Mouse (Mus musculus): ENCODE measurements around the gene Ifitm1.

Gene Ifitm1

DNA sequence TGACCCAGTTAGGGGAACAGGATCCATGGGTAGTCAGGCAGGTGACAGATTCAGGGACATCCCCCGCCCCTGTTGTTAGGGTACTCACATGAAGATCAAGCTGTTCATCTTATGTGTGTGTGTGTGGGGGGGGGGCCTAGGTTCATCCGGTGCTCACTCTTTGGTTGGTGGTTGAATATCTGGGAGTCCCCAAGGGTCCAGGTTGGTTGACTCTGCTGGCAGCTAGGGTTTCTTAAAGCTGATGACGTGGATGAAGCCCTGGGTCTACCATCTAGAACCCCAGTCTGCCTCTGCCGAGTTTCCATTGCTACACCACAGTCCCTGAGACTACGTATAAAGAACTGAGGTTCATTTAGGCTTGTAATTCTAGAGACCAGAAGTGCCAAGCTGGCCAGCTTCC is 52.0 kb downstream of the Ifitm1 start:
- DNase-seq: no peak
